Mouse (Mus musculus) adrenal gland, postnatal 25 days (tissue): ENCODE measurements at regions not wholly inside any gene's neighbourhood (a gene's known extent, or its start where the extent isn't known, plus 50 kb on each side); places are given as distances from the start of the nearest gene placed in this dataset.

Experiments used
- DNase-seq: peaks from one replicate; pipeline ENCODE4 v3.0.0; 2021; ENCODE audit warnings: mixed read lengths
- microRNA-seq, 2 experiments: library from miRNA; unstranded; fragments of <30 nt; microRNA quantifications; one replicate each; pipeline ENCODE4 v1.2.0; 2021

DNA sequence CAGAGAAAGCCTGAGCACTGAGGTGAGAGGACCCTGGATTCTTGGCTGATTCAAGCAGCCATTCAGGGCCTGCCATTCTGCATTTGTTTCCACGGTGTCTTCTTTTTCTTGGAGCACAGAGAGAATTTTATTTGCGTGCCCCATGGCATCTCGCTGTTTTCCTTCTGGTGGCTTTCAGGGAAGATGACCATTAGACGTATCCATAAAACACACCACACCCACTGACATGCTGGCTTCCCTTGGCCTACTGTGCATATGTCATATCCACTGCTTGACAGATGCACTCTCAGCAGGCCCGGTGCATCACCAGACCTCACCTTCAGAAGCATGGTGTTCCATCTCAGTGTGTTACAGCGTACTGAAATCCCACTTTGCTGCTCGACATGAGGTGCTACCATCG lies 131.0 kb upstream of the Cnr1 start:
- no peak for DNase-seq

DNA sequence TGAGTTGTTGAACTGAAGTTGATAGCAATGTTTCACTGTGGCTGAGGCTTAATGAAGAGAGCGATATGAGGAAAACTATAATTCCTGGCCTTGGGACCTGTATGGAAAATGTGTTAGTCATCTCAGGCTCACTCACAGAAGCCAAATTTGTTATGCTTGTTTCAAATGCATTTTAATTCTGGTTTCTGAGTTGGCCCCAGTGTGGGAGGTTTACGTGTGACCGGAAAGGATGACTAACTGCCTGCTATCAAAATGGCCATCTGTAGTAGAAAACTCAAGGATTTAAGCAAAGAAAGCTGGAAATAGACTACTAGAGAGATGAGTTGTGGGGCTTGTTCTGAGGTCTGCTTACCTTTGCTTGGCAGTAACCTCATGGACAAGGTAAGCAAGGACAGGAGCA lies 128.9 kb upstream of the Cnr1 start:
- no peak for DNase-seq

DNA sequence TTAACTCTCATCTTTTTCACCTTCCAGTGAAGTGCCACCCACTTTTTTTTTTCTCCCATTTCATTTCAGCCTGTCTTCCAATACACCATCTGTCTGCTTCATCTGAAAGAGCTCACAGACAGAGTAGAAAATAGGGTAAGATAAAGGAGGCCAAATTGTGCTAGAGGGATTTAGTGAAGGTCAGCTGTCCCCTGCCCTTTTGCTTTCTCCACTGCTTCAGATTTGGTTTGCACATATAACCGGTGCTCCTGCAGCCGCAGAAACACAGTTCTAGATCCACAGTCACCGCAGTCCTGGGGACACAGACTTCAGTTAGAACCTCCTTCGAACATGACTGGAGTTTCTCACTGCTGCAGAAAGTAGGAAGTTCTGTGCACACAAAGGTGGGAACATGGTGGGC lies 126.4 kb upstream of the Cnr1 start:
- no peak for DNase-seq

GRCm38 (mm10) chr4:33798654-33799053 lies 125.7 kb upstream of the Cnr1 start:
- DNase-seq: no peak

- no peak for DNase-seq
Observed at GRCm38 (mm10) chr4:33799110-33799509, 125.3 kb upstream of the Cnr1 start.

GRCm38 (mm10) chr4:33799831-33800230 lies 124.6 kb upstream of the Cnr1 start:
- no peak for DNase-seq

- DNase-seq: no peak
Observed at GRCm38 (mm10) chr4:33812338-33812737, 112.1 kb upstream of the Cnr1 start.

GRCm38 (mm10) chr4:33823850-33824249 lies 100.5 kb upstream of the Cnr1 start:
- no peak for DNase-seq

DNA sequence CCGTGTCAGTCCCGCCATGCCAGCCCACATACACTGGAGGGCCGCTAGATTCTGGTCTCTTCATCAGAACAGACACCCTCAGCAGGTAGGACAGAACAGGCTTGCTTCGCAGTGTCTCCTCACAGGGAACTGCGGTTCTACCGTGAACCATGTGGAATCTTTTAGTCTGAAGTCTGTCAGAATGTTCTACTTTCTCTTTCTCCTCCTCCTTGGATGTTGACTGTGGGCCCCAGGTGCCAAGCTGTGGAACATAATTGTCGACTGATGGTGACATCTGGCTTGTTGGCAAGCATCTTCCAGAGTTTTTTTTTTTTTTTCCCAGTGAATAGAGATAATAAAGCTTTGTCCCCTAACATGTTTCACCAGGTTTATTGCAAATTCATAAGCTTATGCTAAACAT lies 91.3 kb upstream of the Cnr1 start:
- DNase-seq: no peak

DNA sequence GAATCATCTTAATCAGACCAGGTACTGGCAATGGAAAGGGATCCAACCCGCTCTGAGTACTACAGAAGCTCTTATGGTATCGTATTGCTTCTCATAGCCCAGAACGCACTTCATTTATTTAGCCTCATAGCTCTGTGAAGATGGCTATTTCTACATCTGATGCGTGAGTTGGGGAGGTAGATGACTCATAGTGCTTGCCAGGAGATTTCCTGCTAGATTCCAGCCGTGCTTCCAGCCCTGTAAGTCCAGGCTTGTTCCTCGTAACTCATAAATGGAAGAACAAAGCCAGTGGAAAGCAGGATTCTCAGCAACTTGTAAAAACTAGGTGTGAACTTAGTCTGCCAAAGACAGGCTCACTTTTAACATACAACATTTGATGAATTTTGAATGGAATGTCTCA lies 86.0 kb upstream of the Cnr1 start:
- no peak for DNase-seq

DNA sequence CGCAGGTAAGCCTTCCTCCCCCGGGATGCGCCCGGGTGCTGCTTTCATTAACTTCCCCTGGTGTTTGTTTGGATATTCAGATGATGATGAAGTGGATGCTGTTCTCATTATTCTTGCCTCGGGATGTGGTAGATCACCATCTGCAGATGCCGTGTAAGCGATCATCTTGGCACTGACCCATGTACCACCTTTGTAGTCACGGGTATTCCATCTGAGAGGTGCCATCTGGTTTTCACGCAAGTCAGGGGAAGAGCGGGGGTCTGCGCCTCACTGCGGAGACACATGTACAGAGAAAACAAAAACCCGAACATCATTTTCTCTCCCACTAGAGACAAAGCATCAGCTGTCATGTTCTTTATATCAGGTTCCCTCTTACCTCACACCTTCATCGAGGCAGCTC lies 84.3 kb upstream of the Cnr1 start:
- DNase-seq: no peak

DNA sequence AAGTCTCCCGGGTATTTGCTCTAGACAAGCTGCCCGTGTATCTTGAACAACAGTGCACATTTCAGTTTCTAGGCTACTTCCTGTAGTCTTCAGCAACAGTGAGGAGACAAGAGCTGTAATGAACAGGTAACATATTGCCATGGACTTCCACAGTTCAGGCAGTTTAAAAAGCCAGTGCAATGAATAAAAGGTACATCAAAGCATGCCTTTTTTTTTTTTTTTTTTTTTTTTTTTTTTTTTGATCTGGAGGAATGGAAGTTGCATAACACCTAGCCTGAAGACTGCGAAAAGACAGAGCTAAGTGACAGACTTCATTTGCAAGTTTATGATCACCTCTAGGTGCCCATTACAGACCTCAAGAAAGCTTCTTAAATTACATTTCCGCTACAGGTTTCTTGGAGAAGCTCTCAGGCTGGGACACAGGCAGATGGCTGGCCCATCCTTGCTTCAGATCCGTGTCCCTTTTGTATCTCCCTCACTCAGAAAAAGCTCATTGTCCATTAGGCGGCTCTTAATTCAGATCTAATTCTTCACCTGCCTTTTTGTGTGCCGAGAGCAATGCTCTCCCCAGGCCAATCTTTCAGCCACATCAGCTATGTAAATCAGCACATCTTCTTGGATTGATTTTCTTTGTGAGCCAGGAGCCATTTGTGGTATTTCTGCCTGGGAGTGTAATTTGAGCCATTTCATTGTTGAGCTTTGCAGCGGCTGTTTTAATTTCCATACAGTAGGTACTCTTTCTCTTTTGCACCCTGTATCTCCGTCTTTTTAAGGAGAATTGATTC lies 78.6 kb upstream of the Cnr1 start:
- DNase-seq: no peak

DNA sequence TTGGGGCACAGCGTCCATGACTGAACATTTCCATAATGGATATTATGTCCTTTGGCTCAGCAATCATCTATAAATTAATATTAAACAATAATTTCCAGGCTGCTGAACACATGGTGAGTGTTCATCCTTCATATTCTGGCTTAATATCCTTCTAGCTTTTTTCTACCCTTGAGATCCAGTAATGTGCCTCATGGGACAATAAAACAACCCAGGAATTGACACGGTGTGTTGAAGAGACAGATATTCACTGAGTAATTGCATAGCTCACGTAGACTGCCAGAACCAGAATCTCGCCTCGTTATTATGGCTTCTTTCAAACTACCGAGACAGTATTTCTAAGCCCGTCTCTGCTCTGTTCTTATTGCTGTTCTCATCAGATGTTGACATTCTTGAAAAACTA lies 74.1 kb upstream of the Cnr1 start:
- no peak for DNase-seq

DNA sequence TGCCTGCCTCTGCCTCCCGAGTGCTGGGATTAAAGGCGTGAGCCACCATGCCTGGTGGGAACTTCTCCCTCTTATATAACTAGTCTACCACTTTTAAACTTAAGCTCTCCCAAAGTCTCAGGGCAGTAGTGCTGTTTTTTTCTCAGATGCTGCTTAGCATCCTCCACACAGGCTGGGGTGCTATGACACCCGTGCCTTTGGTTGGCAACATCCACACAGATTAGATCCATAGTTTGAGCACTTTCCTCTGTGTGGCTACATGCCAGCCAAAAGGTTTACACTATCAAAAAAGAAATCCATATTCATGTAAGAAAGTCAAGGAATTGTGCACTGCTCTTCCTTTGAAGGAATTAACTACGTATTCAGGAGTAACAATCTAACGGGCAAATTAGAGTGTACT lies 72.1 kb upstream of the Cnr1 start:
- no peak for DNase-seq

- no peak for DNase-seq
Observed at GRCm38 (mm10) chr4:33855112-33855511, 69.3 kb upstream of the Cnr1 start.

DNA sequence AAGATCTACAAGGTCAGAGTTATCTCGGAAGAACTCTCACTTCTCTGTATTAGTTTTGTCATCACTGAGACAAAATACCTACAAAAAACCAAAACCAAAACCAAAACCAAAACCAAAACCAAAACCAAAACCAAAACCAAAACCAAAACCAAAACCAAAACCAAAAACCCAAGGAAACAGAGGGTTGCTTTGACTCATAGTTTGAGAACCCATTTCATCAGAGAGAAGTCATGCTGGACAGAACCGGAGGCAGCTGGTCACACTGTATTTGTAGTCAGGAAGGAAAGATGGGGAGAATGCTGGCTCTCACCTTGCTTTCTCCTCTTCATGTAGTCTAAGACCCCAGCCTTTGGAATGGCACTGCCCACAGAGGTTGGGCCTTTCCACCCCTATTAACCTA lies 57.3 kb upstream of the Cnr1 start:
- no peak for DNase-seq

- no peak for DNase-seq
Observed at GRCm38 (mm10) chr4:33869317-33869716, 55.1 kb upstream of the Cnr1 start.

Small RNA genes in the stretch of these regions (microRNA-seq; reads per million reads assigned to microRNA genes)
- 0 reads per million in 2 experiments for gene Gm23304
